Mouse (Mus musculus) midbrain, embryonic 12.5 days (tissue): ENCODE data around the gene Mmp2. TPM values are rescaled to one million over a fixed set of nuclear protein-coding genes. Genes with fewer than 3 reads are reported as not detected.
"Not testable (repeated sequence)": the region's sequence is repeated elsewhere in the genome, so short reads cannot be mapped to it uniquely, and the experiment has no call there.

Experiments used
- ATAC-seq: fragments of 200-750 bp; cut with Nextera tagmentation; 2 replicates; pipeline ENCODE4 v1.8.0; 2017; ENCODE audit warnings: low read depth, moderate TSS enrichment, moderate library complexity; ENCODE audit not compliant: low FRiP score
- H3K27ac ChIP-seq: fragments of 300-500 bp; sonication (generic); replicated peaks from 2 replicates; pipeline ENCODE4 v1.5.1; 2016; ENCODE audit warnings: mild to moderate bottlenecking
- H3K27me3 ChIP-seq: fragments of 300-500 bp; sonication (generic); 2 replicates; pipeline ENCODE4 v1.6.1; 2016; ENCODE audit warnings: mild to moderate bottlenecking
- H3K36me3 ChIP-seq: fragments of 300-500 bp; sonication (generic); 2 replicates; pipeline ENCODE4 v1.6.1; 2016
- H3K4me1 ChIP-seq: fragments of 300-500 bp; sonication (generic); 2 replicates; pipeline ENCODE4 v1.6.1; 2016
- H3K4me2 ChIP-seq: fragments of 300-500 bp; sonication (generic); replicated peaks from 2 replicates; pipeline ENCODE4 v1.6.1; 2016; ENCODE audit warnings: mild to moderate bottlenecking, moderate library complexity
- H3K4me3 ChIP-seq: fragments of 300-500 bp; sonication (generic); 2 replicates; pipeline ENCODE4 v1.5.1; 2016; ENCODE audit warnings: mild to moderate bottlenecking
- H3K9ac ChIP-seq: fragments of 300-500 bp; sonication (generic); replicated peaks from 2 replicates; pipeline ENCODE4 v1.6.1; 2016; ENCODE audit warnings: mild to moderate bottlenecking, moderate library complexity
- H3K9me3 ChIP-seq: fragments of 300-500 bp; sonication (generic); 2 replicates; pipeline ENCODE4 v1.6.1; 2016; ENCODE audit warnings: mild to moderate bottlenecking
- WGBS: fragments of 180-500 bp; shearing (Covaris S2); methylation state at CpG from one replicate; pipeline ENCODE4 v1.1.7; 2016; 5-methylcytosine and 5-hydroxymethylcytosine counted together
- polyA plus RNA-seq: library from polyadenylated mRNA; unstranded; fragments of >200 nt; fragmentation: Nextera tagmentation; extraction: Ambion mirVana; gene quantifications from 2 replicates; pipeline ENCODE4 v1.2.1, GENCODE M21; 2016

Gene Mmp2
- 45.6 and 63.9 TPM in 2 replicates for polyA plus RNA-seq

GRCm38 (mm10) chr8:92827243-92828034, at the start of gene Mmp2:
Mmp2 (plus strand) TSS chr8:92827291.
- no peak within 1 kb of the TSS for H3K27ac ChIP-seq
- H3K4me2 ChIP-seq = peak within 1 kb of the TSS; percentile 81
- no peaks in the 10 kb centered on the region for H3K9me3 ChIP-seq
- H3K9ac ChIP-seq = peak within 1 kb of the TSS; percentile 64
- ATAC-seq = peak; percentile 44; the same call in 1 of the 2 replicates
- H3K4me3 ChIP-seq = peak within 1 kb of the TSS; percentile 47
- H3K36me3 ChIP-seq = no peaks in the 10 kb centered on the region
- WGBS = 2% methylated on average over 37 of the region's 37 CpGs
- H3K27me3 ChIP-seq = peaks cover 28% of the 10 kb centered on the region
- H3K4me1 ChIP-seq = peaks cover 13% of the 10 kb centered on the region

GRCm38 (mm10) chr8:92780976-92781375, 46.1 kb upstream of the Mmp2 start:
- Histone ChIP-seq H3K4me2 (no peak overlapping the region), H3K9ac (no peak overlapping the region), H3K4me3 (no peak overlapping the region), H3K27ac (no peak overlapping the region), H3K9me3 (no peaks in the 10 kb centered on the region), H3K4me1 (0 out of 2 replicates have a peak, but pooled peaks cover 3% of the 10 kb centered on the region), H3K36me3 (no peaks in the 10 kb centered on the region), H3K27me3 (no peaks in the 10 kb centered on the region)
- 83% methylated on average over 3 of the region's 3 CpGs for WGBS
- ATAC-seq = no peak

GRCm38 (mm10) chr8:92783906-92784610, 43.0 kb upstream of the Mmp2 start:
- Histone ChIP-seq H3K4me2 (no peak overlapping the region), H3K27me3 (no peaks in the 10 kb centered on the region), H3K9ac (no peak overlapping the region), H3K4me3 (no peak overlapping the region), H3K4me1 (no peaks in the 10 kb centered on the region), H3K27ac (no peak overlapping the region), H3K9me3 (peaks cover 4% of the 10 kb centered on the region; the same call in 1 of the 2 replicates), H3K36me3 (no peaks in the 10 kb centered on the region)
- WGBS = 58% methylated on average over 3 of the region's 3 CpGs
- ATAC-seq = no peak

- no peak overlapping the region for H3K27ac ChIP-seq
- no peaks in the 10 kb centered on the region for H3K4me1 ChIP-seq
- H3K36me3 ChIP-seq = no peaks in the 10 kb centered on the region
- no peaks in the 10 kb centered on the region for H3K27me3 ChIP-seq
- H3K4me2 ChIP-seq = no peak overlapping the region
- no peak for ATAC-seq
- no peak overlapping the region for H3K9ac ChIP-seq
- H3K9me3 ChIP-seq = peaks cover 4% of the 10 kb centered on the region; the same call in 1 of the 2 replicates
- WGBS = 69% methylated on average over 3 of the region's 3 CpGs
- no peak overlapping the region for H3K4me3 ChIP-seq
Observed at GRCm38 (mm10) chr8:92790835-92791234, 36.3 kb upstream of the Mmp2 start.

- H3K36me3 ChIP-seq, ATAC-seq, H3K4me2 ChIP-seq, H3K27me3 ChIP-seq, H3K27ac ChIP-seq, H3K4me3 ChIP-seq, H3K9me3 ChIP-seq, H3K4me1 ChIP-seq, H3K9ac ChIP-seq: not testable (repeated sequence)
- WGBS = 85% methylated on average over 2 of the region's 2 CpGs
Observed at GRCm38 (mm10) chr8:92791999-92792398, 35.1 kb upstream of the Mmp2 start.

- Histone ChIP-seq H3K4me3 (no peak overlapping the region), H3K4me1 (no peaks in the 10 kb centered on the region), H3K27ac (no peak overlapping the region), H3K9me3 (no peaks in the 10 kb centered on the region), H3K9ac (no peak overlapping the region), H3K36me3 (no peaks in the 10 kb centered on the region), H3K27me3 (no peaks in the 10 kb centered on the region), H3K4me2 (no peak overlapping the region)
- ATAC-seq = no peak
- 85% methylated on average over 14 of the region's 14 CpGs for WGBS
Observed at GRCm38 (mm10) chr8:92793852-92794580, 33.1 kb upstream of the Mmp2 start.

- no peak for ATAC-seq
- Histone ChIP-seq H3K9me3 (no peaks in the 10 kb centered on the region), H3K27ac (0 out of 2 replicates have a peak overlapping the region, but pooled peaks have one; percentile 7), H3K4me2 (no peak overlapping the region), H3K9ac (no peak overlapping the region), H3K4me1 (no peaks in the 10 kb centered on the region), H3K27me3 (no peaks in the 10 kb centered on the region), H3K36me3 (no peaks in the 10 kb centered on the region), H3K4me3 (no peak overlapping the region)
- WGBS = 81% methylated on average over 7 of the region's 7 CpGs
Observed at GRCm38 (mm10) chr8:92797527-92797931, 29.6 kb upstream of the Mmp2 start.

- no peaks in the 10 kb centered on the region for H3K27me3 ChIP-seq
- 95% methylated on average over 11 of the region's 11 CpGs for WGBS
- no peaks in the 10 kb centered on the region for H3K4me1 ChIP-seq
- ATAC-seq = no peak
- H3K9me3 ChIP-seq = no peaks in the 10 kb centered on the region
- H3K36me3 ChIP-seq = no peaks in the 10 kb centered on the region
- no peak overlapping the region for H3K4me2 ChIP-seq
- H3K9ac ChIP-seq = no peak overlapping the region
- H3K4me3 ChIP-seq = no peak overlapping the region
- no peak overlapping the region for H3K27ac ChIP-seq
Observed at GRCm38 (mm10) chr8:92799406-92799805, 27.7 kb upstream of the Mmp2 start.

GRCm38 (mm10) chr8:92801231-92801630, 25.9 kb upstream of the Mmp2 start:
- H3K4me3 ChIP-seq = no peak overlapping the region
- H3K27me3 ChIP-seq = no peaks in the 10 kb centered on the region

GRCm38 (mm10) chr8:92802591-92802990, 24.5 kb upstream of the Mmp2 start:
- no peak overlapping the region for H3K4me2 ChIP-seq
- H3K36me3 ChIP-seq = no peaks in the 10 kb centered on the region
- ATAC-seq = no peak
- no peak overlapping the region for H3K4me3 ChIP-seq
- 89% methylated on average over 3 of the region's 3 CpGs for WGBS
- no peak overlapping the region for H3K9ac ChIP-seq
- no peaks in the 10 kb centered on the region for H3K4me1 ChIP-seq
- no peak overlapping the region for H3K27ac ChIP-seq
- H3K9me3 ChIP-seq = no peaks in the 10 kb centered on the region
- no peaks in the 10 kb centered on the region for H3K27me3 ChIP-seq

More at GRCm38 (mm10) chr8:92801231-92801630, 25.9 kb upstream of the Mmp2 start:
- 54% methylated on average over 8 of the region's 8 CpGs for WGBS
- ATAC-seq = no peak
- H3K27ac ChIP-seq = no peak overlapping the region
- H3K36me3 ChIP-seq = no peaks in the 10 kb centered on the region
- no peak overlapping the region for H3K9ac ChIP-seq
- no peaks in the 10 kb centered on the region for H3K4me1 ChIP-seq
- no peaks in the 10 kb centered on the region for H3K9me3 ChIP-seq
- H3K4me2 ChIP-seq = no peak overlapping the region

- WGBS = 89% methylated on average over 2 of the region's 2 CpGs
Observed at GRCm38 (mm10) chr8:92812773-92813172, 14.3 kb upstream of the Mmp2 start.

GRCm38 (mm10) chr8:92815661-92816060, 11.4 kb upstream of the Mmp2 start:
- no peak overlapping the region for H3K4me2 ChIP-seq
- no peak overlapping the region for H3K27ac ChIP-seq
- H3K4me3 ChIP-seq = no peak overlapping the region
- H3K9ac ChIP-seq = no peak overlapping the region
- H3K9me3 ChIP-seq = no peaks in the 10 kb centered on the region
- no peaks in the 10 kb centered on the region for H3K4me1 ChIP-seq
- H3K36me3 ChIP-seq = no peaks in the 10 kb centered on the region
- ATAC-seq = no peak
- 84% methylated on average over 5 of the region's 5 CpGs for WGBS
- no peaks in the 10 kb centered on the region for H3K27me3 ChIP-seq

More at GRCm38 (mm10) chr8:92812773-92813172, 14.3 kb upstream of the Mmp2 start:
- Histone ChIP-seq H3K36me3 (no peaks in the 10 kb centered on the region), H3K9ac (no peak overlapping the region), H3K9me3 (no peaks in the 10 kb centered on the region), H3K4me3 (no peak overlapping the region), H3K4me1 (no peaks in the 10 kb centered on the region), H3K27ac (no peak overlapping the region), H3K27me3 (no peaks in the 10 kb centered on the region; the same call in 1 of the 2 replicates), H3K4me2 (no peak overlapping the region)
- no peak for ATAC-seq
